Mouse (Mus musculus): ENCODE data around the gene Edem3.
"Not testable (repeated sequence)": the region's sequence is repeated elsewhere in the genome, so short reads cannot be mapped to it uniquely, and the experiment has no call there.

Gene Edem3

DNA sequence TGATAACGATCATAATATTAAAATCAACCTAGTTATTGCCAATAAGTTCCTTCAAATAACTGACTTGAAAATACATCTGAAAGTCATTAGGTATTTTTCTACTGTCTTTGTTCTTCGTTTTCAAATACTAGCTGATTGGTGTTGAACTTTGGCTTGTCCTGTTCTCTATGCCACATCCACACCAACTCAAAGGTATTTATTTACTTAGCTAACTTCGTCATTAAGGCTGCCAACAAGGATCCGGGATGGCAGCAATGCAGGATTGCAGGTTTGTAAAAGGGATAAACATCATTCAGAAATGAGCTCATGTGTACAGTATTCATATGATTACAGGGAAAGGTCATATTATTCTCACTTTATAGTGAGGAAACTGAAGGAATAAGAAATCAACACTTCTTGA lies 2.2 kb upstream of the Edem3 start:
- peak; percentile 12 for DNase-seq (ENCODE audit: low read depth)

DNA sequence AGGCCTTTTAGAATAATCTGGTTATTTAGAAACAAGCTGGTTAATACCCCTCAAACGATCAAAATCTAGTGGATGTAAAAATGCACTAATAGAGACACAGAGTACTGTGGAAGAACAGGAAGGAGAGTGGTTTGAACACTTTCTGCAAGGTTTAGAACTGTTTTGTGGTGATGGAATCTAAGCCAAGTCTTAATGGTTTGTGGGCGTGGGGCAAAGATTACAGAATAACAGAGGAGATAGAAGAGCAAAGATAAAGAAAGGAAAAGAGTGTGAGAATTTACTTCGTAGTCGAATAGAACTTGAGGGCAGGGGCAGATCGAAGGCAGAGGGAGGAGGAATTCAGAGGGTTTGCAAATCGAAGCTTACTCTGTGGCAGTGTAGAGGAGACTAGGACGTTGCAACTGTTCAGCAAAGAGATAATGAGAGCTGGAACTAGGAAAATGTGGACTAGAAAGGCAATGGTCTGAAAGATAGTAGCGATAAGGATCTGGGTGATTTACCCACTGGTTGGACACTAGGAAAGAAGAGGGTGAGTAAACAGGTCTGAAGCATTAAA lies 1.7 kb upstream of the Edem3 start:
- peak; percentile 35 for DNase-seq (ENCODE audit: low read depth)

DNA sequence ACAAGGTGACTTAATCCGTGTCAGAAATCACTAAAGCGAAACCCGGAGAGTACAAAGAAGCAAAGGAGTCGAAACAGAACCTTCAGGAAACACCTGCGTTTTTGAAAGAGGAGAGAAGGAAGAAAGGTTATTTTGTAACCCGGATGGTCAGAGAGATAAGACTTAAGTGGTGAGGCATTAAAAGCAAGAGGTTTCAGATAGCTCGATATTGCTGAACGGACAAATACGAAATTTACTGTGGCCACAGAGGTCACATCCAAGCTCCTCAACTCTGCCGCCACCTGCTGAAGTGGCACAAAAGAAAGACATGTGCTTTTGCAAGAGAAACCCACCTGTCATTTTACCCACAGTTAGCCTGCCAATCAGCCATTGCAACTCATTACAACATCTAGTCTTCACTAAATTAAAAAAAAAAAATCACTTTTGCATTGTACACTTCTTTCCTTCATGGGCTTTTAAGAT lies 1.1 kb upstream of the Edem3 start:
- DNase-seq (ENCODE audit: low read depth), result peak; percentile 60

DNA sequence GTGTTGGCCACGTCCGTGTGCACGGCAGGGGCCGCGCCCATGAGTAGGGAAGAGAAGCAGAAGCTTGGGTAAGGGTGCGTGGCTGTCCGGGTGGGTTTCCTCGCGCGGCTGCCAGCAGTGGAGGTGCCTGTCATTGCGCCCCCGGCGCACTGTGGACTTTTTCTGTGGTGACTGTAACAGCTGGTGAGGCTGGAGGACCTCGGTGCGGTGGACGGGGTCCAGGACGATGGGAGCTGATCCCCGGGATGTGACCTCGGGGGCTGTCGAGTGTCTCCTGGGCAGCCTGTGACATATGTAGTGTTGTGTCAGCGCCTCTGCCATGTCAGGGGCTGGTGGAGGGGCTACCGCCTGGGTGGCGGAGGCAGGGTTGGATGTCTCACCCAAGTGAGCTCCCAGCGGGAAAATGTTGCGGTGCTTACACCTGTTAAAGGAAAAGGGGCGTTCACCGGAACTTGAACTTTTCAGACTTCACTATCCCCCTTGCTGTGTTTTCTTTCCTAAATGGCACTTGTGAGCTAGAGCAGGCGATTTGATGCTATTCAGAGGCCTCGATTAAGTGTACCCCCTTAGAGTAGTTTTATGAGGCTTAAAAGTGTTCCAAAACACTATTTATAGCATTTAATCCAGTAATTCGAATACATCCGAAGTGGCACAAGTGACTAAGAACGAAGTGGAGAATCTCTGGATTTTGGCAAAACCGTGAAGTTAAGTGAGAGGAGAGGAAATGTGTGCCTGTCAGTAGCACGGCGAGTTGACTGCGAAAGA lies 671 bp downstream of the Edem3 start:
- no peak for DNase-seq (ENCODE audit: low read depth)

DNA sequence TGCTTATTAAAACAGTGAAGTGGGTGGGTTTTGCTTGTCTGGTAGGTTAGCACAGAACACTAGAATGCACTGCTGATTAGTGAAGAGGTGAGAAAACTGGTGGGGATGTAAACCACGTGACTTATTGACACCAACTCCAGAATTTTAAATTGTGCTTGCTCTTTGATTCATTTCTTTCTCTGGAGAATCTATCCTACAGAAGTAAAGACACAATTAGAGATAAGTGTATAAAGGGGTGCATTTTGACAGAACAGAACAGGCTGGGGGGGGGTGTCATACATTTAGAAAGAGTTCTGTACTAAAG lies 1.2 kb downstream of the Edem3 start:
- peak; percentile 31 for DNase-seq (ENCODE audit: low read depth)

DNA sequence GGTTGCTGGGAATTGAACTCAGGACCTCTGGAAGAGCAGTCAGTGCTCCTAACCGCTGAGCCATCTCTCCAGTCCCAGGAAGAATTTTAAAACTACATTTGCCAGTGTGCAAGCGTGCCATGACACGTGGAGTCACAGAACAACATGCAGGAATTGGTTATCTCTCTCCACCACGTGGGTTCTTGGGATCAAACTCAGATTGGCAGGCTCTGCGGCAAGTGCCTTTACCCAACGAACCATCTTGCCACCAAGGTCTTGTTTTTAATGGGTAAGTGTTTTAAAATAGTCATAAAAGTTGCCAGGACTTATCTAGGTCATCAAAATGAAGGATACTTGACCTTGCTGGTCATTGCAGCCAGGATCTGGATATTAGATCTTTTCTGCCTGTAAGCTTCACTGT lies 3.1 kb downstream of the Edem3 start:
- DNase-seq (ENCODE audit: low read depth), result no peak

DNA sequence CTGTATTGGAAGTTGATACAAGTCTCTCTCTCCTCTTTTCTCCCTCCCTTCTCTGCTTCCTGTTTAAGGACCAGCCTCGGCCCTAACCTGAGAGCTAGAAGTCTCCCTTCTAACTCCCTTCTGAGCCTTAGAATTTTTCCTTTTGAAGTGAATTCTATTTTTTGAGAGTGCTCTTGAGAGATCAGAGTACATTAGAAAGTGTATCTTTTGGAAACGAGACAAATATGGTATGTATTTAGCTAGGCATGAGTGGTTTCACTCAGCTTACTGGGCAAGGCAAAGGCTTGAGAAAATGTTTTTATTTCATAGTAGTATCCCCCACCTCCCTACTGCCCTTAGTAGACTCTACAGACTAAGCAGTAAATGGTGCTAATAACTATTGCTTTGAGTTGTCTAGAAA lies 3.8 kb downstream of the Edem3 start:
- no peak for DNase-seq (ENCODE audit: low read depth)

DNA sequence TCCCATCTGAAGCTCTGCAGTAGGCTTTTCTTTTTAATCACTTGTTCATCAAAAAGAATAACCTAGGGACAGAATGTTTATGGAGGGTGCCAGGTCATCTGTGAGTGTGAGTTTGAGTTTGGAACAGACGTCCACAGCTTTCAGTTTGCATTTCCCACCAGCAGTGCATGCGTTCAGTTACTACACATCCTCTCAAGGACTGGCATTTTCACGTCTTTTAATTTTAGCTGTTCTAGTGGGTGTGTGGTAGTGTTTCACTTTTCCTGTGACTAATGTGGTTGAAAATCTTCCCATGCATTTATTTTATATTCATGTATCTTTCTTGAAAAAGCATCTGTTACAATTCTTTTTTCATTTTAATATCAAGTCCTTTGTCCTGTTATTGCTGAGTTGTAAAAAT lies 9.1 kb downstream of the Edem3 start:
- no peak for DNase-seq (ENCODE audit: low read depth)

DNA sequence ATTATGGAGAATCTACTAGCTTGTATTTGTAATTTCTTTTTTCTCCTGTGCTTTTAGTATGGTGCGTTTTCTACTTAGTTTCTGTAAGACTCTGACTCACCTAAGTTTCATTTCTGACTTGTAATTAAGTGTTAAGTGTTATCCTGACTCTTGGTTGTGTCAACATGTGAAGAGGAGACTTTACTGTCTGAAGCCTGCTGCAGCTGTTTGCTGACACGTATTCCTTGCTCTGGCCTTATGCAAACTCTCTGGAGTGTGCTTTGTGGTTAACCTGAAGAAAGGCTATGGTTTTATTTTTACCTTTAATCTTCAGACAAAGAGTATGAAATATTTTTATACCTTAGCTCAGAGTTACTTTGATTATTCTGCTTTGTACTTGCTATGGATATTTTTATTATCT lies 11.0 kb downstream of the Edem3 start:
- peak; percentile 33 for DNase-seq (ENCODE audit: low read depth)

DNA sequence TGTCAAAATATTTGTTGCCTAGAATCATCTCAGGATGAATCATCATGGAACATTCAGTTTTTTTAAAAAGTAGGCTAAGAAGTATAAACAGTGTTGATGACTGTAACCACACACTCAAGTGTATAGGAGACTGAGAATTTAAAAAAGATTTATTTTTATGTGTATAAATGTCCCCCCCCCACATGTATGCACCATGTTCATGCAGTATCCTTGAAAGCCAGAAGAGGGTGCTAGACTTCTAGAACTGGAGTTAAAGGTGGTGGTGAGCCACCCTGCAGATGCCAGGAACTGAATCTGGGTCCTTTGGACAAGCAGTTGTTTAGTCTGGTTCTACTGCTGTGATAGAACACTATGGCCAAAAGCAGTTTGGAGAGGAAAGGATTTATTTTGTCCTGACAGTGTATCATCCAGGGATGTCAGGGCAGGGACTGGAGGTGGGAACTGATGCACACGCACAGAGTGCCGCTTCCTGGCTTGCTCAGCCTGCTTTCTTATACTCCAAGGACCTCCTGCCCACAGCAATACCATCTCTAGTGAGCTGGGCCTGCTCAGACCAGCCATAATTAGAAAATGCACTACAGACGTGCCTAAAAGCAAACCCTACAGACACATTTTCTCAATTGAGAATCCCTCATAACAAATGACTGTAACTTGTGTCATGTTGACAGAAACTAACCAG lies 11.9 kb downstream of the Edem3 start:
- DNase-seq (ENCODE audit: low read depth), result peak; percentile 53

DNA sequence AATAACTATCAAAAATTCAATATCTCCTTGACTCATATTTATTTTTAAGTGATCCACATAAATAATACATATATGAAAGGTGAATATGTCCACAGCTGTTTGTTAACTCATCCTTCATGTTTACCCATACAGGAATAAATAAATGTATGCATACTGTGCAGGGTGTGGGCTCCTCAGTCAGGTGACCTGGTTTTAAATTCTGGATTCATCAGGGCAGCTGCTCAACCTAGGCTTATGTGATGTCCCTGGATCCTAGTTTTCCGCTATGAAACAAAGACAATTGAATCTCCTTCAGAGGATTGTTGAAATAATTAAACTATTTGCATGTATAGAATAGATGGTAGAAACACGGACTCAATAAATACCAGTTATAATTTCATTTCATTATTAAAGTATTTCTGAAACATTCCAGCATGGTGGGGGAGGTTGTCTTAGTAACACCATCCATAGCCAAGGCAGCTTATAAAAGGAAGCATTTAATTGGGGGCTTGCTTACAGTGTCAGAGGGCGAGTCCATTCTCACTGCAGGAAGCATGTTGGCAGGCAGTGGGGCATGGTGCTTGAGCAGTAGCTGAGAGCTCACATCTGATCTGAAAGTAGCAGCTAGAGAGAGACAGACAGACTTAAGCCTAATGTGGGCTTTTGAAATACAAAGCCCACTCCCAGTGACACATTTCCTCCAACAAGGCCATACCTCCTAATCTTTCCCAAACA lies 14.2 kb downstream of the Edem3 start:
- no peak for DNase-seq (ENCODE audit: low read depth)

DNA sequence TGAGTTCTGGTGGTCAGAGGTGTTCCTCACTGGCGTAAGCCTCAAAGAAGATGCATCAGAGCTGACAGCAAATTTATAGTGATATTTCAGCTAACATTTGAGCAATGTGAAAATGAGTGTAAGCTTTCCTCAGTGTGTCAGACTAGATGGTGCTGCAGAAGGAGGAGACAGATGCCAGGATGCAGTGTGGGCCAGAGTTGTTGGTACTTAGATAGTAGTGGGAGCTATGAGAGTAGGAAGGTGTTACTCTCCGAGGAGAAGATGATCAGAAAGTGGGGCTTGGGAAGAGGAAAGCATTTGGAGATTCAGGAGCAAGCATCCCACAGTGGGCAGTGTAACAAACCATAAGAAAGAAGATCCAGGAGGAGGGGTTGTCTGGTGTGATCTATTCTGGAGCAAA lies 22.4 kb downstream of the Edem3 start:
- DNase-seq (ENCODE audit: low read depth), result no peak

DNA sequence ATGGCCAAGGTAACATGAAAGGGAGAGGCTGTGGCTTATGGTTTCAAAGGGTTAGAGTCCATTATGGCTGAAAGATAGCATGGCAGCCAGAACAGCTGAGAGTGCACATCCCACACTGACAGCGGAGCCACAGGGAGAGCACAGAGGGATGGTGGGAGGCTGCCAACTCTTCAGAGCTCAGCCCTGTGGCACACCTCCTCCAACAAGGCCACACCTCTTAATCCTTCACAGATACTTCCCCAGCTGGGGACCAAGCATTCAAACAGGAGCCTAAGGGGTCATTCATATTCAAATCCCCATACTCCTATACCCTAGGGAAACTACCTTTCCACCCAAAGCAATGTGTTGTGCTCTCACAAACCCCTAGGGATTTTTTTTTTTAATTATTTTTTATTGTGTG lies 23.4 kb downstream of the Edem3 start:
- no peak for DNase-seq (ENCODE audit: low read depth)

DNA sequence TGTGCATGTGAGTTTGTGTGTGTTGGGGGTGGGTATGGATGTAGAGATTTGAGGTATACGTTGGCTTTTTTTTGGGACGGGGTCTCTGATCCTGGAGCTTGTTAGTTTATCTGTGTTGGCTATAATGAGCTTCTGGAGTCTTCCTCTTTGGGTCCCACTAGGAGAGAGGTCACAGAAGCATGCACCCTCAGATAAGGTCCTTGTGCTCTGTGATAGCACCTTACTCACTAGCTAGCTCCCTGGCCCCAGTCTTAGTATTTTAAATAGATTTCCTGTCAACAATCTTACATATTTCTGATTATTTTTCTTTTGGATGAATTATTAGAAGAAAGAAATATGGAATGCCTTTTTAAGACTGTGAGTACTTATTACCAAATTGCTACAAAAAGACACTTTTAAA lies 24.1 kb downstream of the Edem3 start:
- no peak for DNase-seq (ENCODE audit: low read depth)

DNA sequence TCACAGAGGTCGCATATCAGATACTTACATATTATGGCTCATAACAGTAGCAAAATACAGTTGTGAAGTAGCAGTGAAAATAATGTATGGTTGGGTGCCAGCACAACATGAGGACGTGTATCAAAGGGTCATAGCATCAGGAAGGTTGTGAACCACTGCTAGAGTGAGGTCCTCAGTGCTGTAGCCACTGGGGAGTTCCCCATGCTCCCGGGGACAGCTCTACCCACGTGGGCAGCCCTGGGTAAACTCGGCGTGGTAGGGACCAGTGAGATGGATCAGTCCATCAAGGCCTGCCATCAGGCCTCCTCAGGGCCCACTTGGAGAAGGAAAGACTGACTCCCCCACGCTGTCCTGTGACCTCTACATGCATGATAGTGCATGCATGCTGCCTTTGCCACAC lies 26.3 kb downstream of the Edem3 start:
- DNase-seq (ENCODE audit: low read depth), result no peak

DNA sequence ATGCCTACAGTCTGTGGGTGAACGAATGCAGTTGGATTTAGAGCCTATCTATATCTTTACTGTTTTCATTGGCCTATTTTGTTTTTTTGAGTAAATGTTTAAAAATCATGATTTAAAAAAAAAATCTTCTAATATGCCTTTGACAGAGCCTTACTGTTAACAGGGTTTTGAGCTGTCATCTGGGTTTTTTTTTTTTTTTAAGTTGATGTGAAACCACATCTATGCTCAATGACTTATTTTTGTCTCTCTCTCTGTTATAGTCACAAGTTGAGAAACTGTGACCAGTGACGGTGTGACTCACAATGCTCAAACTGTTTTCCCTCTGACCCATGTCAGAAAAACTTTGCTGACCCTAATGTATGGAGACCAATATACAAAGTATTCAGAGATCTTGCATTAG lies 28.2 kb downstream of the Edem3 start:
- DNase-seq (ENCODE audit: low read depth), result no peak

DNA sequence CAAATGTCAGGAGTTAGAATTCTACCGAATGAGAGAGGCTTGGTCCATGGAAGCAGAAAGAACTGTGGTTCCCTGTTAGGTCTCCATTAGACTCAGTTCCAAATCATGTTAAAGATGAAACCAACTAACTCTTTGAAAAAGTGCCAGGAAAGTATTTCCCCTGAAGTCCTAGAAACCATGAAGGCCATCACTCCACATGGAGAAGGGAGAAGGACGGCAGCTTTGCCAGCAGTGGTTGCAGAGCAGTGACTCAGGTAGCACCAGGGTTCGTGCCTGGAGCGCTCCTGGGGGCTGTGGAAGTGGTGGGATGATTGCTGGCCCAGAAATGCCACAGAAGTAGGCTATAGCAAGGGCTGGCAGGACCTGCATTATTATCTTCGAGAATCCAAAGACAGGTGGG lies 31.2 kb downstream of the Edem3 start:
- no peak for DNase-seq (ENCODE audit: low read depth)

DNA sequence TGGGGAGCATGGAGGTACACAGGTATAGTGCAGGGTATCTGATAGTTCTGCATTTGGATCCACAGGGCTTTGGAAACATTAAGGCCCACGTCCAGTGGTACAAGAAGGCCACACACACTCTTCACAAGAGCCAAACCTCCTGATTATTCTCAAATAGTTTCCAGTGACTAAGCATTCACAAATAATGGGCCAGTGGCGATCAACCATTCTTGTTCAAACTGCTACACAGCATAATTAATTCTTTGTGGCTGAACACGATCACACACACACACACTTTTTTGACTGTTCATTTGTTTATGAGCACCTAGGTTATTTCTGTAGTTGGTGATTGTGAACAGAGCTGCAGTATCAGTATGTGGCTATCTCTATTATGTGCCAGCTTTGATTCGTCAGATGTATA lies 34.0 kb downstream of the Edem3 start:
- DNase-seq (ENCODE audit: low read depth), result no peak

DNA sequence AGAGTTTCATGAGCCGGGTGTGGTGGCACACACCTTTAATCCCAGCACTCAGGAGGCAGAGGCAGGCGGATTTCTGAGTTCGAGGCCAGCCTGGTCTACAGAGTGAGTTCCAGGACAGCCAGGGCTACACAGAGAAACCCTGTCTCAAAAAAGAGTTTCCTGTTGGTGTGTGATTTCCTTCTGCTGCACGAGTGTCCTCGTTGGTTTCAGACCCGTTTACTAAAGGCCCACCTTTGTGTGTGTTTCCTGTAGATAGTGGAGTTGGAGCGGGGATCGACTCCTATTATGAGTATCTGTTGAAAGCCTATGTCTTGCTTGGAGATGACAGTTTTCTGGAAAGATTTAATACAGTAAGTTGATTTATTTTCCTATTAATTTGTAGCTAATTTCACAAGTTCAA lies 36.9 kb downstream of the Edem3 start:
- not testable (repeated sequence) for DNase-seq (ENCODE audit: low read depth)

DNA sequence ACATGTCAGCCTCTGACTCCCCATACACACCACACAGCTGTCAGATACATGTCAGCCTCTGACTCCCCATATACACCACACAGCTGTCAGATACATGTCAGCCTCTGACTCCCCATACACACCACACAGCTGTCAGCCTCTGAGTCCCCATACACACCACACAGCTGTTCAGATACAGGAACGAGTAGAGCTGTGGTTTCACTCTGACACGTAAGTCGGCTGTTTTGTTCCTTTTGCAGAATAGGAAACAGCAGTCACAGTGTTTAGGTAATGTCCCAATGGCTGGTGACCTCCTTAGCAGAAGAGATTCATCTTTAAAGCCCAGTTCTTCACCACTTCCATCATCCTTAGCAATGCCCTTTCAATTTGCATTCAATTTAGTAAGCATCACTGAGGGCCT lies 47.6 kb downstream of the Edem3 start:
- not testable (repeated sequence) for DNase-seq (ENCODE audit: low read depth)

DNA sequence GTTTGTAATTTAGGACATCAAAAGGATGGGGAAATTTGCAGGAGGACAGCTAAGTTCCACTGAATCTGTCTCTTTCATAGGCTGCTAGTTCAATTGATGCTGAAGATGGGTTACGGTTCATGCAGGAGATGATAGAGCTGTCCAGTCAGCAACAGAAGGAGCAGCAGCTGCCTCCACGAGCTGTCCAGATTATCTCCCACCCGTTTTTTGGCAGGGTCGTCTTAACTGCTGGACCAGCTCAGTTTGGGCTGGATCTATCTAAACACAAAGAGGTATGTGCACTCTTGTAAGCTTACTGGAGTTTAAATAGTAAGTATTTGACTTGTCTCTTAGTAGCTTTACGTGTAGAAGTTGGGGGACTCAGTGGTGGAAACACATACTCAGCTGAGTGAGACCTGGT lies 52.1 kb downstream of the Edem3 start:
- DNase-seq (ENCODE audit: low read depth), result no peak

DNA sequence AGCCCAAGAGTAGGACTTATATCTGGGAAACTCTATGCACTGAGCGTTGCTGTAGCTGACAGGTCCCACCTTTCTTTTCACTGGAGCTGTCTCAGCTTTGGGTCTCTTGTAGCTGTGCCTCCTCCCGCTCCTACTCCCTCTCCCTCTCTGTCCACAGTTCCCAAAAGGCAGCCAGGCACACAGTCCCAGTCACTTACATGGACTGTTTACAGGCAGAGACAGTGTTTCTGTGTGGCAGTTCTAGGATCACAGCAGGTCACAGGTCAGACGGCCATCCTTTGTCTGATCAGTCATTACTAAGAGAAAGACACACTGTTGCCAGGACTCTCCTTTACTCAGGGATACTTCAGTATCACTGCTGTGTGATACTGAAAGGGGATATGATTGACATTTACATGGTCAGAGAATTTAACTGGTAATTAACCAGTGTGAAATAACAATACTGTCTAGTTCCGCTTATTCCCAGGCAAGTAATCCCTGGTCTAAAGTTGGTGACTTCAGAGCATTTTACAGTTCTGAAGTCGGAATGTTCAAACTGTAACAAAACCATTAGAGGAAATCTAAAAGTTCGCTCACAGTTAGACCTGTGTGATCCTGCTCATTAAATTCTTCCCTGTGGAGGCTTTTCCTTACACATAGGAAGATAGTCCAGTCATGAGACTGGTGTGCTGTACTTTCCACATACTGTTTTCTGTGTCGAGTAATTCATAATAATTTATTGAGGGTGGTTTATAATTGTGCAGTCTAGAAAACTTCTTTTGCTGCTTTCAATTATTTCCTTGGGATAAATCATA lies 55.7 kb downstream of the Edem3 start:
- DNase-seq (ENCODE audit: low read depth), result no peak
